Mouse (Mus musculus) MEL (cell line): ENCODE measurements at regions not wholly inside any gene's neighbourhood (a gene's known extent, or its start where the extent isn't known, plus 50 kb on each side); places are given as distances from the start of the nearest gene placed in this dataset.
A peak's percentile ranks its signal among the peaks of the same experiment; 100 is the strongest.

ENCODE experiments used
- DNase-seq: peaks from one replicate; pipeline ENCODE4 v3.0.0; 2011; ENCODE audit warnings: low read depth, low spot score
- H3K27ac ChIP-seq: 2 replicates; pipeline ENCODE4 v1.5.1; 2012; ENCODE audit warnings: low read depth, mild to moderate bottlenecking, control low read depth, low read length, moderate library complexity; ENCODE audit not compliant: control insufficient read depth
- H3K27me3 ChIP-seq, 2 experiments: fragments of 150-350 bp in 1 of 2; sonication (generic) in 1 of 2; 2 replicates each; pipeline ENCODE4 v1.6.1; 2012; ENCODE audit warnings: low read length in 2 of 2, mild to moderate bottlenecking in 2 of 2, improper control_type of control experiment in 1 of 2, moderate library complexity in 1 of 2; ENCODE audit not compliant: insufficient read depth in 2 of 2, control insufficient read depth in 1 of 2
- H3K36me3 ChIP-seq, 2 experiments: 2 replicates each; pipeline ENCODE4 v1.6.1; 2012 to 2014; ENCODE audit warnings: low read length in 2 of 2, improper control_type of control experiment in 1 of 2, inconsistent platforms in 1 of 2, mild to moderate bottlenecking in 1 of 2; ENCODE audit not compliant: insufficient read depth in 2 of 2, control insufficient read depth in 1 of 2
- H3K4me1 ChIP-seq, 2 experiments: fragments of 150-350 bp in 1 of 2; sonication (generic) in 1 of 2; 2 replicates each; pipeline ENCODE4 v1.6.1; 2012; ENCODE audit warnings: low read length in 2 of 2, improper control_type of control experiment in 1 of 2, mild to moderate bottlenecking in 1 of 2; ENCODE audit not compliant: insufficient read depth in 2 of 2, control insufficient read depth in 1 of 2
- H3K4me3 ChIP-seq, 2 experiments: fragments of 150-350 bp in 1 of 2; sonication (generic) in 1 of 2; 2 replicates each; pipeline ENCODE4 v1.5.1; 2012; ENCODE audit warnings: low read depth in 2 of 2, low read length in 2 of 2, mild to moderate bottlenecking in 2 of 2, moderate library complexity in 2 of 2, control low read depth in 1 of 2, improper control_type of control experiment in 1 of 2; ENCODE audit not compliant: control insufficient read depth in 1 of 2, insufficient read depth in 1 of 2
- H3K79me2 ChIP-seq: 2 replicates; pipeline ENCODE4 v1.6.1; 2012; ENCODE audit warnings: mild to moderate bottlenecking, low read length, moderate library complexity; ENCODE audit not compliant: control insufficient read depth, poor library complexity, insufficient read depth
- H3K9ac ChIP-seq: 2 replicates; pipeline ENCODE4 v1.6.1; 2012; ENCODE audit warnings: low read depth, mild to moderate bottlenecking, control low read depth, low read length, moderate library complexity; ENCODE audit not compliant: control insufficient read depth, poor library complexity, severe bottlenecking
- H3K9me3 ChIP-seq: fragments of 150-350 bp; sonication (generic); replicated peaks from 2 replicates; pipeline ENCODE4 v1.6.1; 2012; ENCODE audit warnings: mild to moderate bottlenecking, low read length, improper control_type of control experiment, moderate library complexity; ENCODE audit not compliant: insufficient read depth
- CTCF ChIP-seq, 3 experiments: IDR thresholded peaks in 2 of 3; conservative IDR thresholded peaks in 1 of 3; 2 replicates each; pipeline ENCODE4 v1.5.1; 2011 to 2012; ENCODE audit warnings: low read length in 3 of 3, low read depth in 2 of 3, mild to moderate bottlenecking in 2 of 3, improper control_type of control experiment in 1 of 3, inconsistent platforms in 1 of 3, mixed read lengths in 1 of 3, moderate library complexity in 1 of 3; ENCODE audit not compliant: control insufficient read depth in 1 of 3, insufficient read depth in 1 of 3, poor library complexity in 1 of 3, severe bottlenecking in 1 of 3
- E2F4 ChIP-seq: IDR thresholded peaks from 2 replicates; pipeline ENCODE4 v1.6.1; 2011; ENCODE audit warnings: low read depth, low read length, improper control_type of control experiment, borderline replicate concordance
- ETS1 ChIP-seq: IDR thresholded peaks from 2 replicates; pipeline ENCODE4 v1.6.1; 2012; ENCODE audit warnings: low read depth, mild to moderate bottlenecking, inconsistent platforms, low read length, improper control_type of control experiment, moderate library complexity
- GATA1 ChIP-seq: IDR thresholded peaks from 2 replicates; pipeline ENCODE4 v1.6.1; 2011; ENCODE audit warnings: low read depth, low read length, improper control_type of control experiment
- HCFC1 ChIP-seq: IDR thresholded peaks from 2 replicates; pipeline ENCODE4 v1.6.1; 2012; ENCODE audit warnings: low read depth, mild to moderate bottlenecking, inconsistent platforms, low read length, improper control_type of control experiment, moderate library complexity
- KAT2A ChIP-seq: conservative IDR thresholded peaks from 2 replicates; pipeline ENCODE4 v1.6.1; 2012; ENCODE audit warnings: low read depth, low read length, improper control_type of control experiment, inconsistent platforms
- MAFK ChIP-seq: IDR thresholded peaks from 2 replicates; pipeline ENCODE4 v1.6.1; 2011; ENCODE audit warnings: low read depth, mild to moderate bottlenecking, low read length, improper control_type of control experiment, borderline replicate concordance
- MAX ChIP-seq: IDR thresholded peaks from 2 replicates; pipeline ENCODE4 v1.6.1; 2011; ENCODE audit warnings: low read length, improper control_type of control experiment
- MAZ ChIP-seq: IDR thresholded peaks from 2 replicates; pipeline ENCODE4 v1.6.1; 2012; ENCODE audit warnings: low read depth, mild to moderate bottlenecking, inconsistent platforms, low read length, improper control_type of control experiment
- MEF2A ChIP-seq: IDR thresholded peaks from 2 replicates; pipeline ENCODE4 v1.6.1; 2014; ENCODE audit warnings: low read depth, mild to moderate bottlenecking, inconsistent platforms, low read length, improper control_type of control experiment; ENCODE audit not compliant: poor library complexity, insufficient replicate concordance, severe bottlenecking; ENCODE audit errors: extremely low read depth
- POLR2A ChIP-seq, 2 experiments: IDR thresholded peaks; 2 replicates each; pipeline ENCODE4 v1.6.1; 2011 to 2012; ENCODE audit warnings: low read length in 2 of 2, mild to moderate bottlenecking in 2 of 2, control low read depth in 1 of 2, improper control_type of control experiment in 1 of 2, low read depth in 1 of 2, moderate library complexity in 1 of 2; ENCODE audit not compliant: control insufficient read depth in 1 of 2, insufficient read depth in 1 of 2, poor library complexity in 1 of 2
- POLR2AphosphoS2 ChIP-seq: IDR thresholded peaks from 2 replicates; pipeline ENCODE4 v1.6.1; 2011; ENCODE audit warnings: low read length, improper control_type of control experiment
- POLR2AphosphoS5 ChIP-seq: IDR thresholded peaks from 2 replicates; pipeline ENCODE4 v1.6.1; 2012; ENCODE audit warnings: low read depth, borderline replicate concordance, mild to moderate bottlenecking, inconsistent platforms, low read length, moderate library complexity, mixed read lengths
- RAD21 ChIP-seq: IDR thresholded peaks from 2 replicates; pipeline ENCODE4 v1.6.1; 2011; ENCODE audit warnings: mild to moderate bottlenecking, low read depth, low read length, improper control_type of control experiment
- SMC3 ChIP-seq: IDR thresholded peaks from 2 replicates; pipeline ENCODE4 v1.6.1; 2011; ENCODE audit warnings: low read depth, low read length, improper control_type of control experiment
- TBP ChIP-seq: IDR thresholded peaks from 2 replicates; pipeline ENCODE4 v1.8.0; 2011; ENCODE audit warnings: low read depth, low read length, improper control_type of control experiment
- TCF12 ChIP-seq: IDR thresholded peaks from 2 replicates; pipeline ENCODE4 v1.6.1; 2014; ENCODE audit warnings: low read depth, mild to moderate bottlenecking, inconsistent platforms, low read length, improper control_type of control experiment, moderate library complexity
- UBTF ChIP-seq: IDR thresholded peaks from 2 replicates; pipeline ENCODE4 v1.6.1; 2012; ENCODE audit warnings: low read depth, mild to moderate bottlenecking, inconsistent platforms, low read length, improper control_type of control experiment, moderate library complexity, borderline replicate concordance; ENCODE audit not compliant: insufficient read depth
- USF1 ChIP-seq: IDR thresholded peaks from 2 replicates; pipeline ENCODE4 v1.6.1; 2014; ENCODE audit warnings: low read depth, mild to moderate bottlenecking, inconsistent platforms, low read length, improper control_type of control experiment, moderate library complexity
- USF2 ChIP-seq, 2 experiments: IDR thresholded peaks; 2 replicates each; pipeline ENCODE4 v1.6.1; 2011 to 2012; ENCODE audit warnings: improper control_type of control experiment in 2 of 2, low read length in 2 of 2, borderline replicate concordance in 1 of 2, inconsistent platforms in 1 of 2, low read depth in 1 of 2, mild to moderate bottlenecking in 1 of 2; ENCODE audit not compliant: insufficient read depth in 1 of 2
- ZC3H11A ChIP-seq: IDR thresholded peaks from 2 replicates; pipeline ENCODE4 v1.6.1; 2012; ENCODE audit warnings: low read depth, mild to moderate bottlenecking, inconsistent platforms, low read length, improper control_type of control experiment
- ZKSCAN1 ChIP-seq: IDR thresholded peaks from 2 replicates; pipeline ENCODE4 v1.6.1; 2012; ENCODE audit warnings: low read depth, mild to moderate bottlenecking, inconsistent platforms, low read length, improper control_type of control experiment, moderate library complexity
- ZMIZ1 ChIP-seq: IDR thresholded peaks from 2 replicates; pipeline ENCODE4 v1.6.1; 2012; ENCODE audit warnings: low read depth, mild to moderate bottlenecking, inconsistent platforms, low read length, improper control_type of control experiment, moderate library complexity
- ZNF384 ChIP-seq: IDR thresholded peaks from 2 replicates; pipeline ENCODE4 v1.6.1; 2012; ENCODE audit warnings: low read depth, mild to moderate bottlenecking, inconsistent platforms, low read length, improper control_type of control experiment

DNA sequence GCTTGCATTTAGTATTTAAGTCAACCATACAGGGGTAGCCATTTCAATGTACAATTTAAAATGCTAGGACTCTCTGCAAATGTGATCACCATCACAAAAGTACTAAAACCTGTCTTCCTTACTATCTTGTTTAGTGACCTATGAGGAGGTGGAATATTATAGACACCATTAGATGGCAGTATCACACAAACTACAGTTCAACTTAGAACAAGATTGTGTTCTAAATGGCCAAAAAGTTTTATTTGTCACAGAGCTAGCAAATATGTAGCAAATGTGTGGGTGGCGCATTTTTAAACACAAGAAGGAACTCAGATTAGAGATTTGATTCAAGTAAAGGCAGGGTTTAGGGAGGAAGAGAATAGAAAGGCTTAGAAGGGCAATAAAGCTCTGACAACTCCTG lies 189.4 kb upstream of the Ednrb start:
- Histone ChIP-seq H3K9ac (no peak overlapping the region), H3K4me3 (no peak overlapping the region), H3K4me1 (no peaks in the 10 kb centered on the region), H3K9me3 (no peaks in the 10 kb centered on the region), H3K36me3 (no peaks in the 10 kb centered on the region), H3K79me2 (no peaks in the 10 kb centered on the region), H3K27ac (no peak overlapping the region), H3K27me3 (no peaks in the 10 kb centered on the region)
- peak; percentile 60 for TF ChIP-seq RAD21
- TF ChIP-seq CTCF (IDR thresholded peaks at IDR 0.05 in 2 of 3, conservative IDR thresholded peaks at IDR 0.05 in 1 of 3; ENCODE audit: control insufficient read depth in 1 of 3, insufficient read depth in 1 of 3, low read depth in 2 of 3, low read length in 3 of 3, poor library complexity in 1 of 3, severe bottlenecking in 1 of 3): peak in 1 of 3 experiments; percentile 48; a peak in 2 of 6 replicates
- no peak for TF ChIP-seq USF1
- TF ChIP-seq POLR2AphosphoS2: no peak
- TF ChIP-seq USF2 (IDR thresholded peaks at IDR 0.05; ENCODE audit: borderline replicate concordance in 1 of 2, insufficient read depth in 1 of 2, low read depth in 1 of 2, low read length in 2 of 2): no peak
- no peak for TF ChIP-seq ETS1
- no peak for TF ChIP-seq TBP
- TF ChIP-seq ZC3H11A: peak; percentile 22; the same call in 1 of the 2 replicates
- no peak for TF ChIP-seq POLR2AphosphoS5
- TF ChIP-seq MEF2A: no peak
- TF ChIP-seq HCFC1: no peak
- TF ChIP-seq GATA1: no peak
- no peak for TF ChIP-seq E2F4
- no peak for TF ChIP-seq POLR2A (IDR thresholded peaks at IDR 0.05; ENCODE audit: control insufficient read depth in 1 of 2, insufficient read depth in 1 of 2, low read depth in 1 of 2, low read length in 2 of 2, poor library complexity in 1 of 2)
- no peak for TF ChIP-seq MAX
- no peak for TF ChIP-seq ZKSCAN1
- peak; percentile 43 for TF ChIP-seq SMC3
- no peak for TF ChIP-seq ZMIZ1
- peak; percentile 23 for DNase-seq

DNA sequence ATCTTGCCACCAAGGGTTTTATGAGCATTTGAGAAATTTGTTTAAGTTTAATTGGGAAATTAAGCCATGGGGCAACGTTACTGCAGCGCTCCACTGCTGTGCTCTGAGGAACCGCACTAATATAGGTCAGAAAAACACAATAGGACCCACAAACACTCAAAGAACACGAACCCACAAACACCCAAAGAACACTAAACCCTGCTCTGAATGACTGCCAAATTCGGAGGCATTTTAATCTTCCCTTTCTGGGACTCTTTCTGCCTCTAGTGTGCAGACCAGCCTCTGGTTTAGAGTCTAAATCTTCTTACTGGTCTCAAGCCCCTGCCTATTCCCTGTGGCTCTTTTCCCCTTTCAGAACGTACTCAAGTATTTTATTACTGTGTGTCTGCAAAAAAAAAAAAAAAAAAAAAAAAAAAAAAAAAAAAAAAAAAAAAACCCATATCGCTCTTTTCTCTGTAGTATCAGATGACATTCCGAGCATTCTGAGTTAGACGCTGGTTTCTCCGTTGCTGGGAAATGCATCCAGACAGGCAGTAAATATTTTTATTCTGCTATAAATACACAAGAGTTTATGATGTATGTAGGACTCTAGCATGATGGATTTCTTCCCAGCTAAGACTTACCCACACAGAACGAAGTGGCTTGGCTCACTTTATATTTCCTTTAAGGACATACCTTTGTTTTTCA lies 186.7 kb upstream of the Ednrb start:
- H3K79me2 ChIP-seq: no peaks in the 10 kb centered on the region
- no peak overlapping the region for H3K27ac ChIP-seq
- no peak for DNase-seq
- TF ChIP-seq TBP: no peak
- TF ChIP-seq MAFK: no peak
- TF ChIP-seq ZC3H11A: no peak
- TF ChIP-seq KAT2A: no peak
- TF ChIP-seq TCF12: no peak
- TF ChIP-seq ZMIZ1: no peak
- no peak for TF ChIP-seq MAZ
- no peak for TF ChIP-seq POLR2AphosphoS5
- TF ChIP-seq ZNF384: no peak
- TF ChIP-seq USF1: no peak
- TF ChIP-seq ZKSCAN1: no peak
- no peak for TF ChIP-seq USF2 (IDR thresholded peaks at IDR 0.05; ENCODE audit: borderline replicate concordance in 1 of 2, insufficient read depth in 1 of 2, low read depth in 1 of 2, low read length in 2 of 2)
- TF ChIP-seq UBTF: no peak
- H3K9ac ChIP-seq: no peak overlapping the region
- H3K4me3 ChIP-seq: no peak overlapping the region
- H3K36me3 ChIP-seq: no peaks in the 10 kb centered on the region
- no peaks in the 10 kb centered on the region for H3K27me3 ChIP-seq
- no peaks in the 10 kb centered on the region for H3K9me3 ChIP-seq
- H3K4me1 ChIP-seq: no peaks in the 10 kb centered on the region
